Mouse (Mus musculus) ES-CJ7 (cell line): ENCODE results near the gene Slc51b.

Experiments used
- DNase-seq: peaks from one replicate; pipeline ENCODE4 v3.0.0; 2011; ENCODE audit warnings: low read depth, low spot score

Slc51b gene

GRCm38 (mm10) chr9:65422760-65423501 lies at the start of gene Slc51b:
Slc51b (minus strand) TSS chr9:65422955.
- no peak for DNase-seq

GRCm38 (mm10) chr9:65467686-65468085 lies 44.9 kb upstream of the Slc51b start:
- no peak for DNase-seq

DNA sequence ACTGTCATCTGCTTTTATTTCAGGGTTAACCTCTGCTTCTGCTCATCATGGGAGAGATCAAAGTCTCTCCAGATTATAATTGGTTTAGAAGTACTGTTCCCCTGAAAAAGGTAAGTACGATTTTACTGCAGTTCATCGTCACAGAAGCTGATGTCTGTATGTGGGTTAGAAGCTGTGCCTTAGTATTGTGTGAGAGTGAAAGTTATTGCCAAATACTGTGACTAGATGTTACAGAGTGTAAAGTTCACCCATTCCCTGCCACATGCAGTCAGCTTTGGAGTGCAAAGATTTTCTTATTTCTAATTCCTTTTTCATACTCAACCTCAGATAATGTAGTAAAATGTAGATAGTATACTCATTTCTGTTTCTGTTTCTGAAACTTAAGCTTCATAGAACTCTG lies 42.5 kb upstream of the Slc51b start:
- DNase-seq: no peak

- DNase-seq: no peak
These were observed 41.4 kb upstream of the Slc51b start for GRCm38 (mm10) chr9:65464161-65464560.

- DNase-seq: no peak
These were observed 39.8 kb upstream of the Slc51b start for GRCm38 (mm10) chr9:65462544-65462943.

- DNase-seq: peak; percentile 90
These were observed 38.1 kb upstream of the Slc51b start, which contains the start of gene Spg21 for GRCm38 (mm10) chr9:65460732-65461442. Spg21 (plus strand) TSS chr9:65460947.

GRCm38 (mm10) chr9:65460198-65460597 lies 37.4 kb upstream of the Slc51b start:
- DNase-seq: no peak

DNA sequence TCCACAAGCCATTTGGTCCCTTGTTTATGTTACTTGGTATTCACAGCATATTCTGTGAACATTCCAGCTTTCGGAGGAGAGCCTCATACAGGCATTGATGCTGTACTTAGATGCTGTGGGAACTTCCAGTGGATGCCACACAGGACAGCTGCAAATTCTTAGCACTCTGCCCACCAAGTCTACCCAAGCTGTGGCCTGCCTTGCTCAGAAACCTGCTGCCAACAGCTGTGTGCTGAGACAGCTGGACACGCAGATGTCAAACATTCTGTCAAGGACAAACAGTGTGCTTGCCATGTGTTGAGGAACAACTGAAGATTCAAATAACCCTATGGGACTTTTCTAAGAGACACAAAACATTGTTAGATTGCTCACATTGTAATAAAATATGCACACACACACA lies 36.2 kb upstream of the Slc51b start:
- no peak for DNase-seq

DNA sequence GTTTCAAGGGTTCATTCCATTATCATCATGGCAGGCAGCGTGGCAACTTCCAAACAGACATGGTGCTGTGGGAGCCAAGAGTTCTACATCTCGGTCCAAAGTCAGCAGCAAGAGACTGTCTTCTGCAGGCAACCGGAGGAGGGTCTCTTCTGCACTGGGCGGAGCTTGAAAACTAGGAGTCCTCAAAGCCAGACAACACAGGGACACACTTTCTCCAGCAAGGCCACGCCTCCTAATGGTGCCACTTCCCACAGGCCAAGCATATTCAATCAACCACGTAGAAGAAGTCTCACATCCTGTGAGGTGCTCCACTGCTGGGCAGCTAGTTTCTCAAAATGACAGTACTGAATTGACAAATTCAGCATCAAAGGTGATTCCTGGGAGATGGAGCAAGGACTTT lies 25.2 kb upstream of the Slc51b start:
- peak; percentile 34 for DNase-seq

DNA sequence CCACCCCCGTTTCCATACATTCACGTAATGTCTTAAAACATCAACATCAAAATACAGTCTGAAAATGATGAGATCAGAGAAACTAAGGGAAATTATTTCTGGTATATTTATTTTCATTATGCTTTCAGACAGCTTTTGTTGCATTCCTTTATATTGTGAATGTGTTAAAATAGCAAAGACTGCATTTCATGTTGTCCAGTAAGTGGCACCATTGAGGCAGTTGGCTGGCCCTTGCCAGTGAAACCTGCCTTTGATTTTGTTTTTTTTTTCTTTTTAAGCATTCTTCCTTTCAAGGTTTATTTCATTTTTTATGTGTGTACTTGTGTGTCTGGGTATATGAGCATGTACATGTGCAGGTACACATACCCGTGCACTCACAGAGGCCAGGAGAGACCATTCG lies 21.9 kb upstream of the Slc51b start:
- DNase-seq: no peak

GRCm38 (mm10) chr9:65435671-65436301 lies 13.0 kb upstream of the Slc51b start, which contains the start of gene Mtfmt:
Mtfmt (plus strand) TSS chr9:65435782.
- peak; percentile 95 for DNase-seq

DNA sequence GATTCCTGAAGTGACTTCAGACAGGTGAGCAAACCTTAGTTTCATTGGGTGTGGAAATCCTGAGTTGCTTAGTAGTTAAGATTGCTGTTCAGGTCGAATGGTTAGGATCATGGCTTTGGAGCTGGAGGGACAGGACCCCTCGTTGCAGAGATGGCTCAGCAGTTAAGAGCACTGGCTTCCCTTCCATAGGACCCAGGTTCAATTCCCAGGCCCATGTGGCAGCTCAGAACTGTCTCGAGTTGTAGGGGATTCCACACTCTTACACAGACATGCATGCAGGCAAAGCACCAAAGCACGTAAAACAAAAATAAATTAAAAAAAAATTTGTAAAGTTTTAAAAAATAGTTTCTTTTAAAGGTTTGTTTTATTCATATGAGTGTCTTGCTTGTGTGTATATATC lies 12.5 kb upstream of the Slc51b start:
- no peak for DNase-seq

DNA sequence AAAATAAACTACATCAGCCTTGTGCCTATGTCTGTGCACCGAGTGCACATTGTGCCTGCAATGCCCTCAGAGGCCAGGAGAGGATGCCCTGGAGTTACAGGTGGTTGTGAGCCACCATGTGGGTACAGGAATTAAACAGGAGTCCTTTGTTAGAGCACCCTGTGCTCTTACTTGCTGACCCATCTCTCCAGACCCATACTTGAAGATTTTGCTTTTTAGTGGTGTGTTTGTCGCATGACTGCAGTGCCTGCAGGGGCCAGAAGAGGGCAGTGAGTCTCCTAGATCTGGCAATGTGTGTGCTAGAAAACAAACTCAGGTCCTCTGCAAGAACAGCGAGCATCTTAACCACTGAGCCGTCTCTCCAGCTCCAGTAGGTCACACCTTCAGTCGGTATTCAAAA lies 11.4 kb upstream of the Slc51b start:
- DNase-seq: peak; percentile 89

- peak; percentile 77 for DNase-seq
These were observed 9.5 kb upstream of the Slc51b start for GRCm38 (mm10) chr9:65432236-65432635.

- DNase-seq: peak; percentile 14
These were observed 8.2 kb upstream of the Slc51b start for GRCm38 (mm10) chr9:65430921-65431320.

GRCm38 (mm10) chr9:65430401-65430800 lies 7.6 kb upstream of the Slc51b start:
- no peak for DNase-seq

DNA sequence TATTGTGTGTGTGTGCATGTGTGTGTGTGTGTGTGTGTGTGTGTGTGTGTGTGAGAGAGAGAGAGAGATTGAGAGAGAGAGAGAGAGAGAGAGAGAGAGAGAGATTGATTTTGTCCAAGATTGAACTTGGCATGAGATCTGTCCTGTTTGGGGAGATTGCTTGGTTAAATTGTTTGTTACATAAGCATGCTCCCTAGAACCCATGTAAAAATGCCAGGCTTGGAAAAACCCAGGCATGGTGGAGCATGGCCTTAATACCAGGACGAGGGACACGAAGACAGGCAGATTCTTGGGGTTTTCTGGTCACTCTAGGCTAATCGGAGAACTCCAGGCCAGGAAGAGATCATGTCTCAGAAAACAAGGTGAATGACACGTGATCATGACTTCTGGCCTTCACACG lies 5.2 kb upstream of the Slc51b start:
- no peak for DNase-seq

DNA sequence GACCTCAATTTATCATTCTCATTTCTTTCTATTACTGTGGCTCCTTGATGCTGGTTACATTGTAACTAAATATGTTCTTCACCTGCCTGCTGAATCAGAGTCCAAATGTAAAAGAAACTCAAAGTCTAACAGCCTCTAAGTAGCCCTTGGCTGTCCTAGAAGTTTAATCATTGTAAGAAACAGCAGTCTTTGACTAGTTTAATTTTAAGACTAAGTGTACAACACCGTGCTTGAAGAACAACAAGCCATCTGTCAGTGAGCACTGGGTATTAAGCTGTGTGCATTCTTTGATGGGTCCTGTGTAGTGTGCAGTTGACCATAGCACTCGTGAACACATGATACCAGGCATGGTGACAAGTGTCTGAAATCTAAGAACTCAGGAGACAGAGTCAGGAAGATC lies 4.8 kb upstream of the Slc51b start:
- DNase-seq: no peak

DNA sequence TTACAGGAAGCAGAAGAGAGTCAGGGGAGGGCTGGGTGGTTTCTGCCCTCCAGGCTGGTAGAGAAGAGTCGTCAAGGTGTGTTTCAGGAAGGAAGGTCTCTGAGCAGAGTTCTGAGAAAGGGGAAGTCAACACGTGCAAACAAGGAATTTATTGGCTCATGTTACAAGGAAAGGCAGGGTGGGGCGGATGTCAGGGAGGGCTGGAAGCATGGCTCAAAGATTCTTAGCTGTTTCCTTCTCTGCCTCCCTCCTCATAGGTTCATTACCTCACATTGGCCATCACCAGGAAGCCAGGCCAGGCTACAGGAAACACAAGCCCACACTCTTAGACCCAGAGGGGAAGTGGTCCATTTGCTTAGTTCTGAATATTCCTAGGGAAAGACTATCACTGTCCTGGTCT lies 1.6 kb upstream of the Slc51b start:
- no peak for DNase-seq

GRCm38 (mm10) chr9:65419633-65420032 lies 3.1 kb downstream of the Slc51b start:
- no peak for DNase-seq

GRCm38 (mm10) chr9:65417738-65418137 lies 5.0 kb downstream of the Slc51b start:
- DNase-seq: no peak

- no peak for DNase-seq
These were observed 11.4 kb downstream of the Slc51b start for GRCm38 (mm10) chr9:65411326-65411725.

DNA sequence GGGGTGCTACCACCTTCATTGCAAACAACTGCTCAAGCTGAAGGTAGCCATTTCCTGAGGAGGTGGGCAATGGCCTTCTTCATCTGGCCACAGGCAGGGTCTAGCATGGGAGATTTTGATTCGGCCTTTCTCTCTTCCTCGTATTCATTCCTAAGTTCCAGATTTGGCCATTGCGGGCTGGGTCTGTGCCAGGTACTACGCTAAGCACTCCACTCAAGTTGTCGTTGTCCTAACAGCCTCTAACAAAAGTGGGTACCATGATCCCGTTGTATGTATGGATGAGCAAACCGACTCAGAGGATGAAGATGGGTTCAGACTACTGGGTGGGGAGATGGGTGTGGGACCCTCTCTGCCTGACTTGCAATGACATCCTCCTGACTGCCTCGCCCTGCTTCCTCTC lies 12.4 kb downstream of the Slc51b start:
- no peak for DNase-seq
